Mouse (Mus musculus) forebrain, embryonic 11.5 days (tissue): ENCODE data around the gene Rpp30. TPM values are rescaled to one million over a fixed set of nuclear protein-coding genes. Genes with fewer than 3 reads are reported as not detected.

Experiments used
- ATAC-seq: fragments of 200-750 bp; cut with Nextera tagmentation; replicated peaks from 2 replicates; pipeline ENCODE4 v1.8.0; 2017; ENCODE audit warnings: moderate TSS enrichment; ENCODE audit not compliant: low FRiP score
- DNase-seq: peaks from one replicate; pipeline ENCODE4 v3.0.0-alpha.2; 2017; ENCODE audit warnings: low spot score
- H3K27ac ChIP-seq: fragments of 300-500 bp; sonication (generic); 2 replicates; pipeline ENCODE4 v1.5.1; 2014; ENCODE audit warnings: low read depth, low read length
- H3K27me3 ChIP-seq: fragments of 300-500 bp; sonication (generic); 2 replicates; pipeline ENCODE4 v1.6.1; 2014; ENCODE audit warnings: mild to moderate bottlenecking, low read length, mixed read lengths; ENCODE audit not compliant: control insufficient read depth, insufficient read depth
- H3K36me3 ChIP-seq: fragments of 300-500 bp; sonication (generic); 2 replicates; pipeline ENCODE4 v1.6.1; 2014; ENCODE audit warnings: mild to moderate bottlenecking, low read length, moderate library complexity, mixed read lengths; ENCODE audit not compliant: control insufficient read depth, insufficient read depth
- H3K4me1 ChIP-seq: fragments of 300-500 bp; sonication (generic); replicated peaks from 2 replicates; pipeline ENCODE4 v1.6.1; 2014; ENCODE audit warnings: low read length, mixed read lengths; ENCODE audit not compliant: control insufficient read depth, insufficient read depth
- H3K4me2 ChIP-seq: fragments of 300-500 bp; sonication (generic); 2 replicates; pipeline ENCODE4 v1.6.1; 2014; ENCODE audit warnings: low read depth, mild to moderate bottlenecking, low read length, moderate library complexity, mixed read lengths; ENCODE audit not compliant: severe bottlenecking
- H3K4me3 ChIP-seq: fragments of 300-500 bp; sonication (generic); 2 replicates; pipeline ENCODE4 v1.5.1; 2014; ENCODE audit warnings: low read depth, low read length
- H3K9ac ChIP-seq: fragments of 300-500 bp; sonication (generic); 2 replicates; pipeline ENCODE4 v1.6.1; 2014; ENCODE audit warnings: low read length
- H3K9me3 ChIP-seq: fragments of 300-500 bp; sonication (generic); 2 replicates; pipeline ENCODE4 v1.6.1; 2016; ENCODE audit warnings: low read length, mixed read lengths; ENCODE audit not compliant: control insufficient read depth
- WGBS: fragments of 180-500 bp; shearing (Covaris S2); extraction: QIAGEN DNeasy Blood & Tissue Kit; methylation state at CpG from one replicate; pipeline ENCODE4 v1.1.7; 2014; 5-methylcytosine and 5-hydroxymethylcytosine counted together
- polyA plus RNA-seq: library from polyadenylated mRNA; unstranded; fragments of >200 nt; fragmentation: Nextera tagmentation; extraction: Ambion mirVana; gene quantifications from 2 replicates; pipeline ENCODE4 v1.2.1, GENCODE M21; 2014

Gene Rpp30
- polyA plus RNA-seq, 1 experiment from 2014 or later: 119 TPM

- ATAC-seq: no peak
- Histone ChIP-seq H3K9ac (no peak overlapping the region), H3K9me3 (no peaks in the 10 kb centered on the region), H3K27me3 (no peaks in the 10 kb centered on the region), H3K4me1 (no peaks in the 10 kb centered on the region), H3K27ac (no peak overlapping the region), H3K4me3 (no peak overlapping the region), H3K4me2 (no peak overlapping the region), H3K36me3 (no peaks in the 10 kb centered on the region)
- WGBS: 88% methylated on average over 4 of the region's 4 CpGs
- DNase-seq: no peak
These were observed 32.7 kb downstream of the Rpp30 start for GRCm38 (mm10) chr19:36116185-36116584.

DNA sequence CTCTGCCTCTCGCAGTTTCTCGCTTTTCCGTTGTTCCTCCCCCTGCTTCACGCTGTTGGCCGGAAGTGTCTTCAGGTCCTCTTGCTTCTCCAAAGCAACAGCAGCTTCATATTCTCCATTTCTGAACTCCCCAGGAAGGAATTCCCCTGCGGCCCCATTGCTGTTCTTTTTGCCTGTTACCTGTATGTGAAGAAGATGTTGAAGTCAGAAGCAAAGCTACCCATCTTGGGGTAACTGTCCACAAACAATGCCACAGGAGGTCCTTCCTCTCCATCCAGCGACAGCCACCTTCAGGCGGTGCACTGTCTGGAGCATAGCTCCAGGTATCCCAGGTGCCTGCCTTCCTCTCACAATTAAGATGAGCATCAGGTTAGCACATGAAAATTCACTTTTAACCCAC lies 35.7 kb downstream of the Rpp30 start:
- Histone ChIP-seq H3K9me3 (no peaks in the 10 kb centered on the region; the same call in 1 of the 2 replicates), H3K27me3 (no peaks in the 10 kb centered on the region), H3K4me3 (no peak overlapping the region), H3K4me2 (no peak overlapping the region), H3K9ac (no peak overlapping the region), H3K4me1 (no peaks in the 10 kb centered on the region), H3K36me3 (no peaks in the 10 kb centered on the region), H3K27ac (no peak overlapping the region)
- DNase-seq (no peak), ATAC-seq (no peak)
- 91% methylated on average over 8 of the region's 8 CpGs for WGBS

DNA sequence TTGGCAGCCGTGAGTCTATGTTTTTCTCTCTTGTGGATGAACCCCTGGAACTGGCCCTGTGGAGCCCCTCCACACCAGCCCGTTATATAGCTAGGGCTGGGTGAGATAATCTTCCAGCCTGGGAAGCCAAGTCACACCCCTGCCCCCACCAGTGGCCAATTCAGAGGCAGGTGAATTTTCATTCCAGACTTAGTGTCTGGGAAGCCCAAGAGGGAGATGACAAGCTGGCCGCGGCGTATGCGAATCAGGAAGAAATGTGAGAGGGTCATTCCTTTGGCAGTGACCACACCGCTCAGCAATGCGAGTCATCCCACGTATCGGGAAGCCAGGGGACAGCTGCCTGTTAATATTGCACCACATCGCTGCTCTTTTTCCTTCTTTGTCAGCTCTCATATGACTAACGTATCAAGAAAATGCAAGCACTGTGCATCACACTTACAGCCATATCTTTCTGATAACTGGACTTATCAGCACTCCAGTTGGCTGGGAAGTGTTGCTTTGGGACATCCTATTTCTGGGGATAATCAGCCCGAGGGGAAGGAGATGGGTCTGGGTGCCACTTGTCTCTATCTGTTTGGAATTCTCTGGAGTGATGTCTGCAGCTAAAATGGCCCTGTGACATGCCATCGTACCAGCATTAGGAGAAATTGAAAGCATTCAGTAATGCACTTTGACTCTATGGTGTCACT lies 36.4 kb downstream of the Rpp30 start, which contains the start of gene Ankrd1:
Gene Ankrd1, minus strand, starts transcription at position 317 of the 689 bp plus-strand sequence.
- no peaks in the 10 kb centered on the region for H3K36me3 ChIP-seq
- no peak within 1 kb of the TSS for H3K4me3 ChIP-seq
- ATAC-seq (no peak), DNase-seq (no peak)
- 81% methylated on average over 14 of the region's 14 CpGs for WGBS
- H3K9me3 ChIP-seq: no peaks in the 10 kb centered on the region; the same call in 1 of the 2 replicates
- H3K4me1 ChIP-seq: no peaks in the 10 kb centered on the region
- H3K4me2 ChIP-seq: no peak within 1 kb of the TSS
- no peaks in the 10 kb centered on the region for H3K27me3 ChIP-seq
- H3K27ac ChIP-seq: no peak within 1 kb of the TSS
- no peak within 1 kb of the TSS for H3K9ac ChIP-seq

GRCm38 (mm10) chr19:36124203-36124602 lies 40.7 kb downstream of the Rpp30 start:
- no peak for ATAC-seq
- Histone ChIP-seq H3K4me2 (no peak overlapping the region), H3K9me3 (no peaks in the 10 kb centered on the region; the same call in 1 of the 2 replicates), H3K27ac (no peak overlapping the region), H3K4me1 (no peaks in the 10 kb centered on the region), H3K27me3 (no peaks in the 10 kb centered on the region), H3K9ac (no peak overlapping the region), H3K4me3 (no peak overlapping the region), H3K36me3 (no peaks in the 10 kb centered on the region)
- WGBS: 84% methylated on average over 1 of the region's 1 CpGs
- DNase-seq: no peak

GRCm38 (mm10) chr19:36128440-36128839 lies 44.9 kb downstream of the Rpp30 start:
- H3K27ac ChIP-seq: no peak overlapping the region
- H3K9me3 ChIP-seq: no peaks in the 10 kb centered on the region
- H3K27me3 ChIP-seq: no peaks in the 10 kb centered on the region
- no peak for ATAC-seq
- no peak overlapping the region for H3K9ac ChIP-seq
- no peaks in the 10 kb centered on the region for H3K36me3 ChIP-seq
- 89% methylated on average over 3 of the region's 3 CpGs for WGBS
- no peak overlapping the region for H3K4me2 ChIP-seq
- H3K4me1 ChIP-seq: no peaks in the 10 kb centered on the region
- no peak overlapping the region for H3K4me3 ChIP-seq
- no peak for DNase-seq

DNA sequence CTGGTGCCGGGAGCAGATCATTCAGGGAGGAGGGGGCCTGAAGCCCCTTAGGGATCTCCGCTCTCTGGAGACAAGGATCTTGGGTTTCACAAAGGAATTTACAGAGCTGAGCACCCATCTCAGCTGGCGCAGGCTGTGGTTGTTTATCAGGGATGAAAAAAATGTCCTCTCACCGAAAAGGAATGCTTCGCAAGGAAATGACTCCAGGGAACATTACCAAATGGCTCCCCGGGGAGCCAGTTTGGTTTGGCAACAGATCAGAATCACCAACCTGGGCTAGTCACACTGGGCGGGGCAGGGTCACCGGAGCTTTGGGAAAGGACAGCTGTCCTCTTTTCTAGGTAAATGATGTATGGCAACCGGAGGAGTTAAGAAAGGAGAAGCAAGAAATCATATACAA lies 45.7 kb downstream of the Rpp30 start:
- no peak for ATAC-seq
- no peak overlapping the region for H3K4me2 ChIP-seq
- H3K9ac ChIP-seq: no peak overlapping the region
- no peaks in the 10 kb centered on the region for H3K4me1 ChIP-seq
- no peaks in the 10 kb centered on the region for H3K9me3 ChIP-seq
- WGBS: 70% methylated on average over 9 of the region's 9 CpGs
- DNase-seq: no peak
- H3K36me3 ChIP-seq: no peaks in the 10 kb centered on the region
- no peaks in the 10 kb centered on the region for H3K27me3 ChIP-seq
- H3K27ac ChIP-seq: no peak overlapping the region
- no peak overlapping the region for H3K4me3 ChIP-seq

DNA sequence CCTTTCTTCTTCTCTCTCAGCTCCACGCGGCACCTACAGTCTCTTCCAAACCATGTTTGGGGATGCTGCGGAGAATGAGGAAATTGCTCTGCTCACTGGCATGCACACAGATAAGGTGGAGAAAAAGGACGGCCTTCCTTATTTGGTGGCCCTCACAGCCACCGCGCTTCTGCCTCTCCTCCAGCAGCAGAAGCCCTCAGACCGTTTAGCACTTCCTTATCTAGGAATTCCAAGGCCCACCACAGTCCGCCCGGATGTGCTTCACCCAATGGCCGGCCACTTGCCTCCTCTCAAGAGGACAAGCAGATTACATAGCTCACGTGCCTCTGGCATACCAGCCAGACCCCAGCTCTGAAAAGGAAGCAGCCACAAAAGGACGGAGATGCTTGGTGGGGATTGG lies 46.1 kb downstream of the Rpp30 start:
- ATAC-seq: no peak
- WGBS: 70% methylated on average over 12 of the region's 12 CpGs
- no peak overlapping the region for H3K9ac ChIP-seq

DNA sequence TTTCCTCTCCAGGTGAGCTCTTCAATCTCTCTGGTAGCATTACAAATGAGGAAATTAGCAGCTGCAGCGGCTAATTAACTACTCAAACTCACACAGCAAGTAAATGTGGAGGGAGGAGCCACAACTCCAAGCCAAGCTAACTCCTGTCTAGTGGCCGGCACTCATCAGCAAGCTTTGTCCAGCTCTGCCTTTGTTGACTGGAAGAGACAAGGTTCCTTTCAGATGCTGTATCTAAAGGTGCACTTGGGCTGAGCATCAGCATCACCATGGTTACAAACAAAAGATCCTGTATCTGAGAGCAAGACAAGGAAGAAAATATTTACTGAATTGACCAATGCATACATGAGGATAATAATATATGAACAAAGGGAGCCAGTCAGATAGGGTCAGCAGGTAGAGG lies 46.7 kb downstream of the Rpp30 start:
- ATAC-seq (no peak), DNase-seq (no peak)
- WGBS: 35% methylated on average over 2 of the region's 2 CpGs
- no peaks in the 10 kb centered on the region for H3K4me1 ChIP-seq
- no peaks in the 10 kb centered on the region for H3K27me3 ChIP-seq
- H3K4me2 ChIP-seq: no peak overlapping the region
- H3K27ac ChIP-seq: no peak overlapping the region
- no peak overlapping the region for H3K4me3 ChIP-seq
- no peaks in the 10 kb centered on the region for H3K36me3 ChIP-seq
- H3K9ac ChIP-seq: no peak overlapping the region
- no peaks in the 10 kb centered on the region for H3K9me3 ChIP-seq

More for the DNA sequence above, 46.1 kb downstream of the Rpp30 start:
- no peaks in the 10 kb centered on the region for H3K36me3 ChIP-seq
- DNase-seq: no peak
- H3K4me2 ChIP-seq: no peak overlapping the region
- no peaks in the 10 kb centered on the region for H3K9me3 ChIP-seq
- H3K4me1 ChIP-seq: no peaks in the 10 kb centered on the region
- no peaks in the 10 kb centered on the region for H3K27me3 ChIP-seq
- no peak overlapping the region for H3K27ac ChIP-seq
- H3K4me3 ChIP-seq: no peak overlapping the region

DNA sequence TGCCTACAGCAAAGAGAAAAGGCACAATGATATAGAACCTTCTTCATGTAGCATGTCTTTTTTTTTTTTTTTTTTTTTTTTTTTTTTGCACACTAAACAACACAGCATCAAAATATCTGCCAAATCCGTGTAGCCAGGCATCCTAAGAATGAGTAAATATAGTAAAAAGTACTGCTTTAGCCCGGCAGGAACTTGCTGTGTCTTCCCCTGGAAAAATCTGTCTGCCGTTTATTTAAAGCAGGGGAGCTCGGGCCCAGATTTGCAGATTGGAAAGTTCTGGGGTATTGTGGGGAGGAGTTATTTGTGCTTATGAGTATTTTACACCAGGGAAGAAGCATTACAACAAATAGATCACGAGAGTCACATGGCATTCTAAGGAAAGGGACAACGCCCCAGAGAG lies 48.5 kb downstream of the Rpp30 start:
- no peaks in the 10 kb centered on the region for H3K36me3 ChIP-seq
- H3K4me3 ChIP-seq: no peak overlapping the region
- no peaks in the 10 kb centered on the region for H3K4me1 ChIP-seq
- no peaks in the 10 kb centered on the region for H3K9me3 ChIP-seq
- no peak for ATAC-seq
- H3K9ac ChIP-seq: no peak overlapping the region
- no peak overlapping the region for H3K4me2 ChIP-seq
- H3K27ac ChIP-seq: no peak overlapping the region
- no peak for DNase-seq
- no peaks in the 10 kb centered on the region for H3K27me3 ChIP-seq
- 79% methylated on average over 6 of the region's 6 CpGs for WGBS
